Mouse (Mus musculus) forebrain, embryonic 13.5 days (tissue): ENCODE measurements at regions not wholly inside any gene's neighbourhood (a gene's known extent, or its start where the extent isn't known, plus 50 kb on each side); places are given as distances from the start of the nearest gene placed in this dataset.

Experiments
- ATAC-seq: fragments of 200-750 bp; cut with Nextera tagmentation; 2 replicates; pipeline ENCODE4 v1.8.0; 2017
- H3K27ac ChIP-seq: fragments of 300-500 bp; sonication (generic); 2 replicates; pipeline ENCODE4 v1.5.1; 2015; ENCODE audit warnings: inconsistent platforms, mild to moderate bottlenecking, moderate library complexity
- H3K27me3 ChIP-seq: fragments of 300-500 bp; sonication (generic); 2 replicates; pipeline ENCODE4 v1.6.1; 2015; ENCODE audit warnings: mild to moderate bottlenecking, inconsistent platforms
- H3K36me3 ChIP-seq: fragments of 300-500 bp; sonication (generic); 2 replicates; pipeline ENCODE4 v1.6.1; 2015; ENCODE audit warnings: mild to moderate bottlenecking, inconsistent platforms; ENCODE audit not compliant: poor library complexity, severe bottlenecking
- H3K4me1 ChIP-seq: fragments of 300-500 bp; sonication (generic); 2 replicates; pipeline ENCODE4 v1.6.1; 2015; ENCODE audit warnings: inconsistent platforms
- H3K4me2 ChIP-seq: fragments of 300-500 bp; sonication (generic); 2 replicates; pipeline ENCODE4 v1.6.1; 2015; ENCODE audit warnings: inconsistent platforms, mild to moderate bottlenecking, moderate library complexity
- H3K4me3 ChIP-seq: fragments of 300-500 bp; sonication (generic); 2 replicates; pipeline ENCODE4 v1.5.1; 2015; ENCODE audit warnings: mild to moderate bottlenecking, inconsistent platforms
- H3K9ac ChIP-seq: fragments of 300-500 bp; sonication (generic); 2 replicates; pipeline ENCODE4 v1.6.1; 2015; ENCODE audit warnings: mild to moderate bottlenecking, inconsistent platforms
- H3K9me3 ChIP-seq: fragments of 300-500 bp; sonication (generic); replicated peaks from 2 replicates; pipeline ENCODE4 v1.6.1; 2016; ENCODE audit warnings: inconsistent platforms
- WGBS: fragments of 180-500 bp; shearing (Covaris S2); methylation state at CpG from one replicate; pipeline ENCODE4 v1.1.7; 2015; 5-methylcytosine and 5-hydroxymethylcytosine counted together

DNA sequence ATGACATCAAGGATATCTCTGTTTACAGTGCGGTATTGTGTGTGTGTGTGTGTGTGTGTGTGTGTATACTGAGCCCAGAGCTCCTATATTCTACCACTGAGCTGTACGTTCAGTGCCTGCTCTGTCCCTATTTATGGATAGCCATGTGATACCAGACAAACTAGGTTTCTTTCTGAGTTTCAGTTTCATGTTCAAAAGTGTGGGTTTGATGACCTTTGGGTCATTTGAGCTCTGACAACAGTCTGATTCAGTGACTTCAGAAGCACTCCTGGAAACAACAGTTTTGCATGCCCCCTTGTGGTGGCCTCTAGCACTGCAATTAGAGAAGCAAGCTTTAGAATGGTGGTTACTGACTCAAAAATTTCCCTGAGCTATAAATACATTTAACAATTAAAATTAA, 50.9 kb upstream of the Tent2 start:
- 88% methylated on average over 2 of the region's 2 CpGs for WGBS
- H3K36me3 ChIP-seq, result no peaks in the 10 kb centered on the region
- no peak overlapping the region for H3K27ac ChIP-seq
- H3K4me1 ChIP-seq, result 0 out of 2 replicates have a peak, but pooled peaks cover 4% of the 10 kb centered on the region
- H3K4me2 ChIP-seq, result no peak overlapping the region
- H3K9ac ChIP-seq, result no peak overlapping the region
- H3K27me3 ChIP-seq, result no peaks in the 10 kb centered on the region
- ATAC-seq, result peak; percentile 50; the same call in 1 of the 2 replicates
- H3K9me3 ChIP-seq, result no peaks in the 10 kb centered on the region
- H3K4me3 ChIP-seq, result no peak overlapping the region

DNA sequence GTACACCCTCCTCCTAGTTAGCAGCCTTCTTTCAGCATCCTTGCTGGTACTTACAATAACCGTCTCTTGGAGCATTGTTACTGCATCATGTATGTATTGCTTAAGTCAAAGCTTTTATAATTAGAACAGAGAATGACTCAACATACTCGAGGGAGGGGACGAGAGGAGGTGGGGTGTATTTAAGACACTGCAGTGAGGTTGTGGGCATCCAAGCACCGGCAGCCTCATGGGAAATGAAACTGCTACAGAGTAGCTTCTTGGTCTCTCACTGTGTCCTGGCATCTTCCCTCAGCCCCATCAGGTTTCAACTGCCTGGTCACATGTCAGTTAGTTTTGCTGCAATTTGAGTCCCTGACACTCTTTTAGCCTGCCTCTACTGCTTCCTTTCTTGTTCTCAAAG, 50.7 kb upstream of the Homer1 start:
- Histone ChIP-seq H3K27ac (no peak overlapping the region), H3K9me3 (no peaks in the 10 kb centered on the region), H3K36me3 (no peaks in the 10 kb centered on the region), H3K4me2 (no peak overlapping the region), H3K9ac (no peak overlapping the region), H3K27me3 (no peaks in the 10 kb centered on the region), H3K4me1 (no peaks in the 10 kb centered on the region), H3K4me3 (no peak overlapping the region)
- no peak for ATAC-seq
- WGBS, result 88% methylated on average over 4 of the region's 4 CpGs
